Mouse (Mus musculus): ENCODE data around the gene Neo1.

The Neo1 gene

DNA sequence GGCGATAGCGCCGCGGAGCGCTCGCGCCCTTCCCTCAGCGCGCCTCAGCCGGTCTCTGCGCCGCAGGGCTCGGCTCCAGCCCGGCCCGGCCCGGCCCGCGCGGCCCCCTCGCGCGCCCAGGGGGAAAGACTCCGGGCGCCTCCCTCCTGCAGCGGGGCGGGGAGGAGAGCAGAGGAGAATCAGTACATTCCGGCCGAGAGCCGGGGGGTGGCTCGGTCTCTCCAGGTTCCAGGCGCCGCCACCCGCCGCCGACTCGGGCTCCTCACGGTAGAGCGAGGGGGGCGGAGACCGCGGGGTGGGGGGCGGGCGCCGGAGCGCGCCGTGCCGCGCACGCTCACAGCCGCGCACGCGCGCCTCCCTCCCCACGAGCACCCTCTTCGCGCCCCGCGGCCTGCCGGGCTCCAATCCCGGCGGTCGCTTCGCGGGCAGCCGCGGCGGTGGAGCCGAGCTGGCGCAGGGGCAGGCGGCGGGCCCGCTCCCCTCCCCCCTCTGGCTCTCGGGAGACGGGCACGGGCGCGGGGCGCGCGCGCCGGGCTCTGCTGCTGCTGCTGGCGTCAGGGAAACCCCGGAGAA is at the start of gene Neo1:
Gene Neo1 (minus strand): TSS at position 283 of the 573 bp plus-strand sequence.
- peak; percentile 96 for DNase-seq

DNA sequence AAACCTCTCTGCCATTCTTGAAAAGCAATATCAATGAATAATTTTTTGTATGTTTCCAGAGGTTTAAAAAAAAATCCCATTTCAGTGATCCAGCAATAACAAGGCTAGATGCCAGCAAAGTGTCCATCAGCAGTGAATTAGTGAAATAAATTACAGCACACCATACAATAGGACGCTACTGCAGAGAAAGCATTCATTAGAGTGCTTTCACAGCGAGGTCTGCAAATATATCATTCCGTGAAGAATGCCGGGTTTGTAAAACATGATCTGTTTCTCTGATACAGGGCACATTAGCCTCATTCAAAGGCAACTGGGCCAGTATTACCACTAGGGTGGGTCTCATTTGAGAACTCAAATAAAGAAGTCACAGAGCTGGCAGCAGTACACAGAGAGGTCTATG is 39.4 kb upstream of the Neo1 start:
- DNase-seq = no peak

GRCm38 (mm10) chr9:59073887-59074286 is 37.6 kb upstream of the Neo1 start:
- no peak for DNase-seq

- peak; percentile 11 for DNase-seq
Observed at GRCm38 (mm10) chr9:59072076-59072777, 36.0 kb upstream of the Neo1 start.

DNA sequence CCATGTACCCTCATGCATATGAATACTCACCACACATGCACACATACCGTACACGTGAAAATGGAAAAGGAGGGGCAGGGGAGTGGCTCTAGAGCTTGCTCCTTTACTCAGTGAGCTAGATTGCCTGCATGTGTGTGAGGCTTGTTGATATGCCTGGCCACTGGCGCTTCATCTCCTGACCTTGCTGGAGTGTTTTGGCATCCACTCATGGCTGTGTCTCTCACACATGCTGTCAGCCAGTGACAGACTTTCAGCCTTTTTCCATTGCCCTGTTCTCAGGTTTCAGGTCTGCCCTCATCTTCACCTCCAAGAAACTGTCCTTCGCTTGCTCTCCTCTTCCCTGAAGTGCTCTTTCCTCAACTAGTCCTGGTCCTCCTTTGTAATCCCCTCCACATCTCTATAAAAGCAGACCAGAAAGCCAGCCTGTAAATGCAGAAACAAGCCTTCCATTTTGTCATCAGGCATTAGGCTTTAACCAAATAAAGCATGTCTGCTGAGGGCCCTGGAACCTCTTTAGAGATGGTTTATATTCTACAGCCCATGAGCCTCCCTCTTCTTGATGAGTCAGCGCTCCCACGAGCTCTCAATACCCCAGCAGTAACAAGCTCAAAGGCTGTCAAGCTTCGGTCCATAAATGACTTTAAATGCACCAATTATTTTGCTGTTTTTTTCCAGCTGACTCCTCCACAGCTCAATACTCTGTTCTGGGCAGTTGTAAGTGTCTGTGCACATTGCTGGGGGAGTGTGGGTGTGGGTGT is 35.2 kb upstream of the Neo1 start:
- DNase-seq = no peak

DNA sequence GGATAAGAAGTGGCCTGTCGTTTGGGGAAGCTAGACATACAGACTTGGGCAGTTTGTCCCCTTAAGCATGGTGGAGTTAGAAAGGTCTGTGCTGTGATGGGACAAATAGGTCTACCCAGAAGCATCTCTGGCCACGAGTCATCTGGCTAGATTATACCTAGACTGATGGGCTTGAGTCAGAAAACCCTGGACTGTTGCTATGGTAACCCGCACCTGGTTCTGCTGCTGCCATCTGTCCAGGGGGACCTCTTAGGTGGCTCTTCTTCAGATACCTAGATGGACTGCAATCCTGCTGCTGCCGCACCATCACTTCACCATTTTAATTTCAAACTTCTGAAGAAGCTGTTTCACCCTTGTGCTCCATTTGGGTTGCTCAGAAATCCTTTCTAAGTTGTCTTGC is 34.0 kb upstream of the Neo1 start:
- no peak for DNase-seq

GRCm38 (mm10) chr9:59065616-59066301 is 29.5 kb upstream of the Neo1 start:
- DNase-seq = no peak

- no peak for DNase-seq
Observed at GRCm38 (mm10) chr9:59062409-59062808, 26.2 kb upstream of the Neo1 start.

DNA sequence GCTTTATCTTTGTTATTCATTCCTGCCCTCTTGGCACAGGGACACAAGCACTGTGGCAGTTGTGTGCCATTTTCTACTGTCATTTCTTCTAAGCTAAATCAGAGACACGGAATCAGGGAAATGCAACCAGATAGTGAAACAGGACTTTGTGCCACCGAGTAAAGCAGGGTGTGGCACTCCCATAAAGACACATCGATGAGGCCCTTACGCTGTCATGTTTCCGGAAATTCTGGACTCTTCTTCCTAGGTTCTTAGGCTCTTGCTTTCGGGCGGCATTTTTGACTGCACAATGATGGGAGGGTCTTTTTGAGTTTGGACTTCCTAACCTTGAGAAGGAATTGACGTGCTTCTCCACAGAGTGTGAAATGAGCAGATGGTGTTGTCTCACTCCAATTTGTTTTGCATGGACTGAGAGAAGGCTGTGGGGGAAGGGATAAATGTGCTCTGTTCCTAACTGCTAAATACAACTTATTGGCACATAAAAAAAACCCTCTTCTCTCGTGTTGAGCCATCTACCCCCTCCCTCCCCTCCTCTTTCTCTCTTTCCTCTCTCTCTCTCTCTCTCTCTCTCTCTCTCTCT is 23.9 kb upstream of the Neo1 start:
- DNase-seq = no peak

- no peak for DNase-seq
Observed at GRCm38 (mm10) chr9:59059158-59059557, 22.9 kb upstream of the Neo1 start.

GRCm38 (mm10) chr9:59058060-59058459 is 21.8 kb upstream of the Neo1 start:
- no peak for DNase-seq

DNA sequence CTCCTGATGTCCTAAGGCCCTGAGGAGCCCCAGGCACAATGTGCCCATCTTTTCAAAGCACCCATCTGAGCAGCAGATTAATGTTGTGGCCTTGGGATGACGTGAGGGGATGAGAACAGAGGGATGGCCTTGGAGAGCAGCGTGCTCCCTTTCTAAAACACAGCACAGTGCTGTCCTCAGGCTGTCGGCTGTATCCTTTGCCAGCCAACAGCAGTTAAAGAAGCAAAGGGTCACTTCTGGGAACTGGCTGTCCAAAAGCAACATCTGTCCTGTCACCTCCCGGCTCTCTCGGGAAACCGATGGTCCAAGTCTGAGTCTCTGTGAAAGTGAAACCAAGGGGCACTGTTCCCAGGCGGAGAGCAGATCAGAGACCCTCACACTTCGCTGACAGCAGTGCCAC is 20.0 kb upstream of the Neo1 start:
- no peak for DNase-seq

DNA sequence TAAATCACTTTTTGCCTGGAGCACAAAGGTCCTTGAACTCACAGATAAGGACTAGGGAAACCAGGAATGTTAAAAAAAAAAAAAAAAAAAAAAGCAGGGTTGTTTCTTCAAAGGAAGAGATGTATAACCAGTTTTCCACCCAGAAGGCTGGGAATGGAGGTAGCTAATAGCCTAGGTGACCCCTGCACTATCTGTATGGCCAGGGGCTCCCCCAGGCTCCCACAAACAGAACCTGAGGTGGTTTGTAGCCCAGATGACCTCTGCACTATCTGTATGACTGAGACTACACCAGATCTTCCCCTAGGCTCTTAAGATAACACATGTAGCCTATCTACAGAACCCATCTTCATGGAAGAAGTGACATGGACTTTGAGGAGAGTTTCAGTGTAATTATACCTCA is 5.6 kb upstream of the Neo1 start:
- no peak for DNase-seq

DNA sequence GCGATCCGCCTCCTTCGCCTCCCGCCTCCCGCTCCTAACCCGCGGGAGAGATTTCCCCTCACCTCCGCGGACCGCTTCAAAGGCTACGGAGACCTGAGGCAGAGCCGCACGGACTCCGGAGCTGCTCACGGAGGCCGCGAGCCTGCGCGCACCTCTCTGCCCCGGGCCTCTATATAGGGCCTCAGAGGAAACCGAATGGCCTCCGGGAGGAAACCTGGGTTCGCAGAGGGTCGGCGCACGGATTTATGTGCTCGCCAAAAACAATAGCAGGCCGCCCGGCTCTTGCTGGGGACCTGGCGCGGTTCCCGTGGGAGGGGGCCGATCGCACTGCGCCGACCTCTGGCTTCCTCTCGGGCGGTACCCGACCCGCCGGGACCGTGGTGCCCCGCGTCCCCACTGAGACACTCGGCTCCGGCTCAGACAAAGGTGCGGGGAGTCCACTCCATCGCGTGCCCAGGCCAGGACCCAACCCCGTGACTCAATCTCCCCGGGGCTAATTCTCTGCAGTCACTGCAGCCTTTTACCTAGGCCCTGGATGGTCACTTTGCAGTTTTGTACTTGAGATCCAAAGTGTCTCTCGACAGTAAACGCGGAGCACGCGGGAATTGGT is 596 bp upstream of the Neo1 start:
- peak; percentile 66 for DNase-seq

DNA sequence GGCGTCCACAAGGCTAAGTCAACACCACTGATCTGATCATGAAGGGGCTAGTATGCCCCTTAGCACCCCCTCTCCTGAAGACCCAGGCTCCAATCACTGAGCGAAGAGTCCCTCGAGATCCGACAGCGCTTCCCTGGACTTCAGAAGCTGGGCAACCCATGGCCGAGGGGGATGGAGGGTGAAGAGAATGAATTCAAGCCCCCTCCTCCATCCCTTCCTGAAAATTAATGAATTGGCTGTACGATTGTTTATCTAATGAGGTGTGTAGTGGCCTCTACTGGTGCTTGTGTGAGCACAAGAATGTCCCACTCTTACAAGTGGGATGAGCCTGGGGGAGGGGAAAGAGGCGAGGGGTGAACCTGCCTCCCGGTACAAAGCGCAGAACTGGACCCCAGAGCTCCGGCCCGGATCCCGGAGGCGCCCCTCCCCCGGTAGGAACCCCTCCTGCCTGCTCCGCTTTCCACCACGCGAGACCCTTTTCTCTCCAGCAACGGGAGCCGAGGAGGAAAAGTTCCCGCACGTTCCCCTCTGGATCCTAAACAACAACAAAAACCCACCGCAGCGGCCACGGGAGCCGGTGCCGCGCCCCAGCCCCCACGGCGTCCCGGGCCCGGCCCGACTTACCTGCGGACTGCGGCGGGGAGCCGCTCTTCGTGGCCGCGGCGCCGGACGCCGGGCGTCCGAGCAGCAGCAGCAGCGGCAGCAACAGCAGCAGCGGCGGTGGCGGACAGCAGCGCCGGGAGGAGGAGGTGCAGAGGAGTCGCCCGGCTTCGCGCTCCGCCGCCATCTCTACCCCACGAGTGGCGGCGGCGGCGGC is 691 bp downstream of the Neo1 start:
- DNase-seq = peak; percentile 10

DNA sequence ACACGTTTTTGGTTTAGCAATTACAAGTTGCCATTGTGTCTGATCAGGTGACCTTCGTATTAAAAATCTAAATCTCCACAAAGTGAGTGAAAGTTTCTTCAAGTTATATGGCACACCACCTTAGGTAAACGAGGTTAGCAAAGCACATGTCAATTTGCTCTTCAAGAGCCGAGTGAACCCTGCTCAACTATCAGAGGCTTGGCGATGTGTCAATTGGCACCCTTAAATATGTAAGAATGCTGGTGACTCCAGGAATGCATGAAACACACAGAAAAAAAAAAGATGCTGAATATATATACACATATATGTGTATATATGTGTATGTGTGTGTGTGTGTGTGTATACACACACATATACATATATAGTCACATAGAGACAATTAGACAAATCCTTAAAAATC is 1.4 kb downstream of the Neo1 start:
- no peak for DNase-seq

- DNase-seq = no peak
Observed at GRCm38 (mm10) chr9:59033492-59033891, 2.7 kb downstream of the Neo1 start.

DNA sequence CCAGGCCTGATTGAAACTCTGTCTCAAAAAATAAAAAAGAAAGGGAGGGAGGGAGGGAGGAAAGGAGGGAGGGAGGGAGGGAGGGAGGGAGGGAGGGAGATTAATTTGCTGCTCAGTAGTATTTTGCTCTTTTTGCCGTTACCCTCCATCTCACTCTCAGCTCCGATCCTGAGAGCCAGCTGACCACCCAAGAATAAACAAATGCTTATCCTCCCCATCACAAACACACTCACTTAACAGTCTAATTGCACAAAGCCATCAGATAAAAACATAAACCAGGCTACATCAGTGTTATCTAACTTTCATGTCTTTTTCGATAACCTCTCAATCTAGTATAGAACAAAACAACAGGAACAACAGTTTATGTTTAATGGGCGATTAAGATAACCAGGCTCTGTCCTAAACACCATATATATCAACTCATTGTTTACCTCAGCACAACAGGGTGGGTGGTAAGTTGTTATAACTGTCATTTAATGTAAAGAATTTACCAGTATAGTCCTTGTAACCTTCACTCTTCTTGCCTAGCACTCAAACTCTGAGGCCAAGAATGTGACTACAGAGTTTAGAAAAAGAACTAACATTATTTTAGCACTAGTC is 11.9 kb downstream of the Neo1 start:
- DNase-seq = no peak

GRCm38 (mm10) chr9:59016060-59016719 is 20.1 kb downstream of the Neo1 start:
- no peak for DNase-seq

DNA sequence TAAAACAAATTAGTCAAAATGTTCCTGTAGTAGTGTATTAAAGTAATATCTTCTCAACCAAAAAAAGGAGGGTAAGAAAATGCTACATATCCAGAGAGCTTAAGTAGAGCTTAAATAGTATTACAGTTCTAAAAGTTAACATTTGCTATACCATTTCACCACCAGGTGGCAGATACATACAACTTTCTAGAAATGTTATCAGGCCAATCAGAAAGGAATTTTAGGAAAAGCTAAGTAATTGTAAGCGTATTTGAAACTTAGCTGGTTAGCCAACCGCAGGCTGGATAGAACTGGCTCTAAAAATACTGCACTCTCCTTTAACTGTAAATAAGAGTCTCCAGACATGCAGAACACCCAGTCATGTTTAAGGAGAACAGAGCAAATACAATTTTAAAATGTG is 22.9 kb downstream of the Neo1 start:
- DNase-seq = no peak

Data from right cerebral cortex, postnatal 25 days (tissue).